Mouse (Mus musculus) stomach, embryonic 16.5 days (tissue): ENCODE measurements at regions not wholly inside any gene's neighbourhood (a gene's known extent, or its start where the extent isn't known, plus 50 kb on each side); places are given as distances from the start of the nearest gene placed in this dataset.

Experiments
- ATAC-seq: fragments of 200-750 bp; cut with Nextera tagmentation; 2 replicates; pipeline ENCODE4 v1.8.0; 2017; ENCODE audit warnings: moderate number of reproducible peaks, moderate TSS enrichment; ENCODE audit not compliant: insufficient read depth, low FRiP score
- H3K27ac ChIP-seq: fragments of 300-500 bp; sonication (generic); 2 replicates; pipeline ENCODE4 v1.5.1; 2014; ENCODE audit warnings: low read length
- H3K27me3 ChIP-seq: fragments of 300-500 bp; sonication (generic); 2 replicates; pipeline ENCODE4 v1.6.1; 2014; ENCODE audit warnings: low read length, control low read depth, mixed read lengths; ENCODE audit not compliant: control insufficient read depth, insufficient read depth
- H3K36me3 ChIP-seq: fragments of 300-500 bp; sonication (generic); 2 replicates; pipeline ENCODE4 v1.6.1; 2014; ENCODE audit warnings: low read length; ENCODE audit not compliant: control insufficient read depth, insufficient read depth
- H3K4me1 ChIP-seq: fragments of 300-500 bp; sonication (generic); 2 replicates; pipeline ENCODE4 v1.6.1; 2014; ENCODE audit warnings: low read length, control low read depth, mixed read lengths; ENCODE audit not compliant: control insufficient read depth, insufficient read depth
- H3K4me2 ChIP-seq: fragments of 300-500 bp; sonication (generic); 2 replicates; pipeline ENCODE4 v1.6.1; 2014; ENCODE audit warnings: low read depth, low read length, mixed read lengths
- H3K4me3 ChIP-seq: fragments of 300-500 bp; sonication (generic); replicated peaks from 2 replicates; pipeline ENCODE4 v1.5.1; 2014; ENCODE audit warnings: mild to moderate bottlenecking, low read length
- H3K9ac ChIP-seq: fragments of 300-500 bp; sonication (generic); 2 replicates; pipeline ENCODE4 v1.6.1; 2014; ENCODE audit warnings: low read length
- H3K9me3 ChIP-seq: fragments of 300-500 bp; sonication (generic); replicated peaks from 2 replicates; pipeline ENCODE4 v1.6.1; 2016; ENCODE audit warnings: low read length, control low read depth; ENCODE audit not compliant: control insufficient read depth
- WGBS: fragments of 180-500 bp; shearing (Covaris S2); extraction: QIAGEN DNeasy Blood & Tissue Kit; methylation state at CpG from one replicate; pipeline ENCODE4 v1.1.7; 2014; 5-methylcytosine and 5-hydroxymethylcytosine counted together

DNA sequence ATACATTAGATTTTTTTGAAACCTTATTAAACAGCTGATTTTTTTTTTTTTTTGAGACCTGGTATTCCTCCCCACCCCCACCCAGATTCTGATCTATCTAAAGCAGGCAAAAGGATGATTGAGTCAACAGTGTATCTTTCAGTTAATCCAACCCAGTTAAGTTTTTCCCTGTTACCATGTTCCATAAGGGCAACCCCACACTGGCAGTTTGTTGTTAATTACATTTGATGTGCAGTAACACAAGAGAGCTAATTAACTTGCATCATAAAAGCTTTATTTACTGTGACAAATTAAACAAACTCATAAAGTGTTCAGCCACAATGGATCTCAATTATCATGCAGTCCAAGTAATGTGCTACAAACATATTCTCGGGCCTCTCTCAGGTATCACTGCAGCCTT, 346.8 kb upstream of the Prkd1 start:
- Histone ChIP-seq H3K27ac (no peak overlapping the region), H3K9ac (no peak overlapping the region), H3K36me3 (no peaks in the 10 kb centered on the region), H3K4me3 (no peak overlapping the region), H3K27me3 (no peaks in the 10 kb centered on the region), H3K4me2 (no peak overlapping the region), H3K4me1 (peaks cover 7% of the 10 kb centered on the region; the same call in 1 of the 2 replicates), H3K9me3 (no peaks in the 10 kb centered on the region)
- WGBS = 76% methylated on average over 1 of the region's 1 CpGs
- ATAC-seq = no peak

DNA sequence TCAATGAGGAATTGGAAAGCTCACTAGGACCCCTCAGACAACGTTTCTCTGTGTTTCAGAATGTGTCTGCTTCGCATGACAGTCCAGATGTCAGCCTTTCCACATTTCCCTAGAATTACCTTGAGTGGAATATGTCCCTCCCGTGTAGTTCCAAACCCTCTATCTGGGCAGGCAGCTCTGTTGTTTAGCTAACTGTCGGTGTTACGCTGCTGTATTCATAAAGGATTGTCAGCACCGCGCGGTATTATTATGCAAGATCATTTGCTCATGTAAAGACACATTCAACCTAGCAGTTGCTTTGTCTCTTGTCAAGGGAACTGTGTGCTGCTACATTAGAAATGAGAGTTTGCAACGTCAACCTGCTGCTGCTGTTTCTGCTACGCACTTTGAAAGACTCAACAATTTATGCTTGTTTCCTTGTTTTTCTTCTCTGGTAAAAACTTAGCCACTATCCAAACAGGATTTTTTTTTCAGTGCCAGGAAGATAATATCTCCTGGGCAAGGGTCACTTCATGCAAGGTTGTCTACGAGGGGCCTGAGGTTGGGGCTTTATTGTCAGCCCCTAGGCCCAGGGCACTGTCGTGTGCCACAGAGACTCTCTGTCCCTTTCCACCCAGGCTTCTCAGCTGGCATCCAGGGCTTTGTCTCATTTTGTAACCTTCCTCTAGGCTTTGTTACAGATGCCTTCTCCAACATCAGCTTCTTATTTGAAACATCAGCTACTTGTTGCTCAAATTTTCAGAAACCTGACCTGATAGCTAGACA, 340.8 kb upstream of the Prkd1 start:
- no peaks in the 10 kb centered on the region for H3K27me3 ChIP-seq
- 54% methylated on average over 12 of the region's 12 CpGs for WGBS
- no peak for ATAC-seq

DNA sequence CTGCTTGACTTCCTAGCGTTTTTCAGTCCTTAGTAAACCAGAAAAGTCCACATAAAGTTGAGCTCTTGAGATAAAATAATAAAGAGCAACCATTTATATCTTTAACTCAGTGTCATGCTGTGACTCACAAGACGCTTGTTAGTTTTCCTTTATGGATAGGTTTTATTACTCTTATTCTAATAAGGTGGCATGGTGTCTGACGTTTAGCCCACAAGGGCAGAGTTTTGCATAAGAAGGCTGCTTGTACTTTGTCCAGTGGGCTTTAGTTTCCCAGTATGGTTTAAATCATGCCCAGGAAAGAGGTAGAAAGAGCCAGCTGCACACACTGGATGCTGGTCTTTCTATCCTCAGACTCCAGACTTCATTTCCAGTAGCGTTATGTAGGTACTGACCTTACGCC, 332.4 kb upstream of the Prkd1 start:
- Histone ChIP-seq H3K4me1 (no peaks in the 10 kb centered on the region), H3K9me3 (no peaks in the 10 kb centered on the region), H3K27me3 (no peaks in the 10 kb centered on the region), H3K27ac (no peak overlapping the region), H3K4me3 (no peak overlapping the region), H3K4me2 (no peak overlapping the region), H3K9ac (no peak overlapping the region), H3K36me3 (no peaks in the 10 kb centered on the region)
- no peak for ATAC-seq
- 75% methylated on average over 5 of the region's 5 CpGs for WGBS

More for the DNA sequence above, 340.8 kb upstream of the Prkd1 start:
- Histone ChIP-seq H3K27ac (no peak overlapping the region), H3K9me3 (no peaks in the 10 kb centered on the region), H3K9ac (no peak overlapping the region), H3K36me3 (no peaks in the 10 kb centered on the region), H3K4me2 (no peak overlapping the region), H3K4me1 (no peaks in the 10 kb centered on the region), H3K4me3 (no peak overlapping the region)

DNA sequence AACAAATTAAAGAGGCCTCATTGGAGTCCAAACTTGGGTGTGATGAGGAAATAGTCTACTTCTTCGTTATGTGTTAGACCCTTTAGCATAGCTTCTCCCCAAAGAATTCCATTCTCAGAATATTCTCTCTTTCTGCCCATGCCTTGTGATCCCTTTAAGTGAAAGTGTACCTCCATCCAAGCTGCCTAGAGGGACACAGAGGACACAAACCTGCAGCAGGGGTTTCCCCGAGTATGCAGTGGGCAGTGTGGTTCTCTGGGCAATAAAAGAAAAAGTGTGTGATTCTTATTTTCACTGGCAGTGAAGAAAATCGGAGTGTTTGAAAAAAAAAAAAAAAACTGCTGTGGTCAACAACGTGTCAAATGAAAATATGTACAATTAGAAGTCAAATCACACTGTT, 331.9 kb upstream of the Prkd1 start:
- no peaks in the 10 kb centered on the region for H3K9me3 ChIP-seq
- H3K4me2 ChIP-seq = no peak overlapping the region
- no peak overlapping the region for H3K27ac ChIP-seq
- no peak for ATAC-seq
- no peak overlapping the region for H3K9ac ChIP-seq
- H3K4me1 ChIP-seq = no peaks in the 10 kb centered on the region
- H3K4me3 ChIP-seq = no peak overlapping the region
- WGBS = 75% methylated on average over 4 of the region's 4 CpGs
- no peaks in the 10 kb centered on the region for H3K27me3 ChIP-seq
- no peaks in the 10 kb centered on the region for H3K36me3 ChIP-seq

DNA sequence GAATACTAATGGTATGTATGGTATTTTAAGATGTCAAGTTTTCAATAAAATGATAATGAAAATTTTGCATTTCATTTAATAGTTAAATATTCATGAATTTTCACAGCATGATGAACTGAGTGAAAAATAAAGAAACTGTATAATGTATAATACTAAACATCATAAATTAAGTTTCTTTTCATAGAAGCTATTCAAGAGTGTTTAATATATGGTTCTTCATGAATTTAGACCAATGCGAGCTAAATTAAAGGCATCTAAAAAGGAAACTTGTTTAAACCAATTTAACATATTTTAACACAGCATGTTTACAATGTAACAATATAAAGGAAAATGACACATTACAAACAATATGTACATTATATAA, 321.8 kb upstream of the Prkd1 start:
- H3K4me2 ChIP-seq = no peak overlapping the region
- H3K27me3 ChIP-seq = no peaks in the 10 kb centered on the region
- ATAC-seq = no peak
- no peak overlapping the region for H3K4me3 ChIP-seq
- H3K9me3 ChIP-seq = no peaks in the 10 kb centered on the region; the same call in 1 of the 2 replicates
- no peaks in the 10 kb centered on the region for H3K4me1 ChIP-seq
- no peaks in the 10 kb centered on the region for H3K36me3 ChIP-seq
- no peak overlapping the region for H3K27ac ChIP-seq
- 79% methylated on average over 1 of the region's 1 CpGs for WGBS
- H3K9ac ChIP-seq = no peak overlapping the region

GRCm38 (mm10) chr12:50969887-50970758, 321.2 kb upstream of the Prkd1 start:
- H3K9me3 ChIP-seq = no peaks in the 10 kb centered on the region; the same call in 1 of the 2 replicates
- no peaks in the 10 kb centered on the region for H3K27me3 ChIP-seq
- H3K4me1 ChIP-seq = no peaks in the 10 kb centered on the region
- no peak overlapping the region for H3K4me2 ChIP-seq
- no peak overlapping the region for H3K27ac ChIP-seq
- no peak for ATAC-seq
- no peaks in the 10 kb centered on the region for H3K36me3 ChIP-seq
- H3K9ac ChIP-seq = no peak overlapping the region
- no peak overlapping the region for H3K4me3 ChIP-seq
- WGBS = 76% methylated on average over 4 of the region's 4 CpGs

DNA sequence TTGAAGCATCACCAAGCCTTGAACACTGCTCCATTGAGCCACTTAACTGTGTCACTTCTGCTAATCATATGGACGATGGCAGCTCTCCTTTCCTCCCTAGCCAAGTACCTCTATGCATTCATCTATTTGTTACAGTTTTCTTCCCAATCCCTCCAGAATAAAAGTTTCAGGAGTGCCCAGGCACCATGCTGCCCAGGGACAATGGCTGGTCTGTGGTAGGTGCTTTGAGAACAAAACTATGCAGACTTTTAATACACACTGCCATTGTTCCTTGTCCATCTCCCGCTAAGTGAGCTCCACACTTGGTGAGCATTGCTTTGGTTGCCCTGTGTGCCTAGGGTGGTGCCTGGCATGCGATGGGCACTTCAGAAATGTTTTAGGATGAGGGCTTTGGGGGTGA, 320.5 kb upstream of the Prkd1 start:
- no peaks in the 10 kb centered on the region for H3K27me3 ChIP-seq
- no peak overlapping the region for H3K9ac ChIP-seq
- ATAC-seq = no peak
- H3K36me3 ChIP-seq = no peaks in the 10 kb centered on the region
- H3K9me3 ChIP-seq = no peaks in the 10 kb centered on the region
- H3K27ac ChIP-seq = no peak overlapping the region
- no peaks in the 10 kb centered on the region for H3K4me1 ChIP-seq
- H3K4me3 ChIP-seq = no peak overlapping the region
- H3K4me2 ChIP-seq = no peak overlapping the region
- WGBS = 65% methylated on average over 3 of the region's 3 CpGs

DNA sequence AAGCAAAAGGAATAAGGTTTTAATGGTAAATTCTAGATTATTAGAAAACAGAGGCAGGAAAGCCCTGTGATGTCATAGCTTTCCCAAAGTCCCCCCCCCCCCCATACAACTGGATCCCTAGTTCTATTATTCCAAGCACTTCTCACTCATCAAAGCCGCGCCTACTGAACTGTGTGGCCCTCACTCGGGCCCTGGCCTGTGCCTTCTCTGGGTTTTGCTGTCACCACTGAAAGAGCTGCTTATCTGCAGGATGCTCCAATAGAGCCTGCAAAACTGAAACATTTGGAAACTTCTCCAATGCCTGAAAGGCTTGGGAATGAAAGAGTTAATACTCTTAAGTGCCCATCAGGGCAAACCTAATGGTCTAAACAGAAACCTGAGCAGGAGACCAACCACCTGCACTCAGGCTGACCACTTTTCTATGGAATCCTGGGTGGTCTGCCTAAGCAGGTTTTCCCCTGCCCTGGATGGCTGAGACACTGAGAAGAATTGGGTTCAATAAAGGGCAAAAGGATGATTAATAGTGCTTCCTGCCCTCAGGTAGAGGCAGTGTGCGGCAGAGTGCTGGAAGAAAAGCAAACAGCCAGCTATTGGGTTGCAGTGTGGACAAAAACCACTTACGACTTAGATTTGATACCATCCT, 318.4 kb upstream of the Prkd1 start:
- WGBS = 30% methylated on average over 5 of the region's 5 CpGs
- ATAC-seq = no peak
- Histone ChIP-seq H3K4me3 (no peak overlapping the region), H3K4me2 (no peak overlapping the region), H3K4me1 (no peaks in the 10 kb centered on the region), H3K9ac (no peak overlapping the region), H3K9me3 (no peaks in the 10 kb centered on the region), H3K36me3 (no peaks in the 10 kb centered on the region), H3K27ac (no peak overlapping the region), H3K27me3 (no peaks in the 10 kb centered on the region)

DNA sequence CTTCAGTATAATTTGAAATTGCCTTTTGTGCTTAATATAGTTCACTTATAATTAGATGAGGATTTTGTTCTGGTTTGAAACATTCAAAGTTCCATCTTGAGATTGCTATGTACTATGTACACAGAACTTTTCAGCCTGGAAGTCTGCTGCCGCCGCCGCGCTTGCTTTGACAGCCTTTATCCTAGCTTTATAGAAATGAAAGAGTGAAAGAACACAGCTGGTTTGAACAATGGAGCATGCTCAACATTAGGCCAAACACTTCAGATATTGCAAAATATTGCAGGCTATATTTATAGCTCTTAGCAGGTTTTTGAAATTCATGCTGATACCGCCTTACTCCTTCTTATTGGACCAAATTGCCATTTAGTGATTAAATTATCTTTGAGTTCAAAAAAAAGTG, 305.1 kb upstream of the Prkd1 start:
- no peaks in the 10 kb centered on the region for H3K4me1 ChIP-seq
- no peaks in the 10 kb centered on the region for H3K27me3 ChIP-seq
- H3K9me3 ChIP-seq = no peaks in the 10 kb centered on the region
- no peak overlapping the region for H3K4me3 ChIP-seq
- H3K9ac ChIP-seq = no peak overlapping the region
- no peak overlapping the region for H3K27ac ChIP-seq
- peak; percentile 37; the same call in 1 of the 2 replicates for ATAC-seq
- H3K36me3 ChIP-seq = no peaks in the 10 kb centered on the region
- H3K4me2 ChIP-seq = no peak overlapping the region
- 61% methylated on average over 5 of the region's 5 CpGs for WGBS
